In genomic region chr13:109548771-109549555, GRCm38 (mm10) we compare ENCODE assay signal across 18 mouse cellular contexts.
DNase-seq lines count a peak whose midpoint lies in the region; ATAC-seq and TF ChIP-seq lines count a peak whose summit lies in the region.
"Had no signal": no experiment of that assay in that cellular context is flagged by ENCODE, and none has a peak within 500 bp of the region (broad histone marks: within the 10 kb centered on the region; RNA-seq: fewer than 3 reads in every experiment).

No protein-coding gene starts in this region.

- H3K4me2 ChIP-seq in hindbrain, embryonic 12.5 days (replicated peaks), result no peak overlapping the region
- no peak overlapping the region for H3K4me2 ChIP-seq in hindbrain, embryonic 11.5 days (replicated peaks; ENCODE audit: low read depth, low read length)
- H3K4me2 ChIP-seq in hindbrain, postnatal 0 days (ENCODE audit: low read depth, low read length), result no peak overlapping the region
- H3K4me2 ChIP-seq: limb, embryonic 15.5 days; stomach, embryonic 15.5 days had no signal

- 0 out of 2 replicates have a peak overlapping the region, but pooled peaks have one; percentile 44 for H3K27ac ChIP-seq in hindbrain, embryonic 12.5 days
- no peak overlapping the region for H3K27ac ChIP-seq in hindbrain, embryonic 11.5 days (ENCODE audit: low read depth, low read length)
- peak overlapping the region; percentile 12; the same call in 1 of the 2 replicates for H3K27ac ChIP-seq in hindbrain, postnatal 0 days
- H3K27ac ChIP-seq: kidney, postnatal 0 days; limb, embryonic 15.5 days; stomach, embryonic 15.5 days had no signal

- no peak for TF ChIP-seq POLR2A in brain, embryonic 14.5 days (IDR thresholded peaks at IDR 0.05; ENCODE audit: borderline replicate concordance, extremely low read depth, insufficient read depth, insufficient read length, poor library complexity, severe bottlenecking)

- no peak for TF ChIP-seq CTCF in brain, embryonic 14.5 days (IDR thresholded peaks at IDR 0.05; ENCODE audit: borderline replicate concordance, extremely low read depth, insufficient read depth, insufficient read length)
- no peak for TF ChIP-seq CTCF in hindbrain, postnatal 0 days (IDR thresholded peaks at IDR 0.05; ENCODE audit: low read depth)

- 76% methylated on average over 11 of the region's 11 CpGs for WGBS in hindbrain, embryonic 12.5 days
- WGBS in hindbrain, embryonic 11.5 days, result 80% methylated on average over 11 of the region's 11 CpGs
- WGBS in hindbrain, postnatal 0 days, result 60% methylated on average over 11 of the region's 11 CpGs

- no peaks in the 10 kb centered on the region for H3K36me3 ChIP-seq in hindbrain, embryonic 12.5 days
- no peaks in the 10 kb centered on the region for H3K36me3 ChIP-seq in hindbrain, embryonic 11.5 days (ENCODE audit: control insufficient read depth, insufficient read depth, low read length)
- no peaks in the 10 kb centered on the region for H3K36me3 ChIP-seq in hindbrain, postnatal 0 days (ENCODE audit: insufficient read depth, low read length)
- H3K36me3 ChIP-seq: limb, embryonic 15.5 days; stomach, embryonic 15.5 days had no signal

- no peaks in the 10 kb centered on the region for H3K27me3 ChIP-seq in hindbrain, embryonic 12.5 days
- H3K27me3 ChIP-seq in hindbrain, embryonic 11.5 days (ENCODE audit: control insufficient read depth, insufficient read depth, low read length), result no peaks in the 10 kb centered on the region
- H3K27me3 ChIP-seq in hindbrain, postnatal 0 days (ENCODE audit: insufficient read depth, low read length), result no peaks in the 10 kb centered on the region
- H3K27me3 ChIP-seq: limb, embryonic 15.5 days; stomach, embryonic 15.5 days had no signal

- H3K4me3 ChIP-seq in hindbrain, embryonic 12.5 days, result no peak overlapping the region
- H3K4me3 ChIP-seq in hindbrain, embryonic 11.5 days (ENCODE audit: low read depth, low read length), result no peak overlapping the region
- H3K4me3 ChIP-seq in hindbrain, postnatal 0 days (ENCODE audit: low read length), result no peak overlapping the region
- H3K4me3 ChIP-seq: limb, embryonic 15.5 days; stomach, embryonic 15.5 days had no signal

- ATAC-seq in hindbrain, embryonic 12.5 days (ENCODE audit: low FRiP score), result no peak
- no peak for ATAC-seq in hindbrain, embryonic 11.5 days (ENCODE audit: low FRiP score)
- no peak for ATAC-seq in hindbrain, postnatal 0 days
- ATAC-seq: intestine, embryonic 16.5 days had no signal

- no peak overlapping the region for H3K9ac ChIP-seq in hindbrain, embryonic 12.5 days
- H3K9ac ChIP-seq in hindbrain, embryonic 11.5 days (ENCODE audit: low read depth, low read length), result no peak overlapping the region
- H3K9ac ChIP-seq in hindbrain, postnatal 0 days (replicated peaks; ENCODE audit: low read length), result no peak overlapping the region
- H3K9ac ChIP-seq: limb, embryonic 15.5 days; stomach, embryonic 15.5 days had no signal

- no peaks in the 10 kb centered on the region for H3K4me1 ChIP-seq in hindbrain, embryonic 12.5 days
- H3K4me1 ChIP-seq in hindbrain, embryonic 11.5 days (replicated peaks; ENCODE audit: control insufficient read depth, insufficient read depth, low read length), result no peaks in the 10 kb centered on the region
- no peaks in the 10 kb centered on the region for H3K4me1 ChIP-seq in hindbrain, postnatal 0 days (ENCODE audit: insufficient read depth, low read length)
- H3K4me1 ChIP-seq: limb, embryonic 15.5 days; stomach, embryonic 15.5 days had no signal

- no peak for DNase-seq in hindbrain, embryonic 11.5 days (ENCODE audit: low spot score)
- peak; percentile 46 for DNase-seq in brain, adult 2 months (ENCODE audit: low read depth, low spot score)
- DNase-seq in brain, embryonic 14.5 days (ENCODE audit: low read depth), result peak; percentile 89
- DNase-seq in hindbrain, postnatal 0 days (ENCODE audit: low spot score), result no peak
- no peak for DNase-seq in kidney, adult 8-10 months
- DNase-seq in gastrocnemius, postnatal 25 days, result no peak
- DNase-seq: adrenal gland, adult 8-10 months; cerebellum, adult 11-12 months; gastrocnemius, postnatal 10 days; heart, postnatal 4 days; right cerebral cortex, postnatal 25 days; thymus, adult 18-20 months; thymus, postnatal 4 days had no signal

- H3K9me3 ChIP-seq in hindbrain, embryonic 12.5 days (replicated peaks), result no peaks in the 10 kb centered on the region
- H3K9me3 ChIP-seq in hindbrain, embryonic 11.5 days (ENCODE audit: control insufficient read depth, low read length), result no peaks in the 10 kb centered on the region
- no peaks in the 10 kb centered on the region for H3K9me3 ChIP-seq in hindbrain, postnatal 0 days (ENCODE audit: low read length)
- H3K9me3 ChIP-seq: limb, embryonic 15.5 days; stomach, embryonic 15.5 days had no signal

Comparison
In these comparisons a context has a peak if more than half of its experiments do, and no peak if none do; other contexts are left out.
1. DNase-seq: peak in brain, adult 2 months (single experiment) and brain, embryonic 14.5 days (single experiment); none in hindbrain, embryonic 11.5 days (single experiment), hindbrain, postnatal 0 days (single experiment), kidney, adult 8-10 months (0 of 2) and gastrocnemius, postnatal 25 days (single experiment).